Mouse (Mus musculus): ENCODE results near the gene Olfr373. TPM values are rescaled to one million over a fixed set of nuclear protein-coding genes. Genes with fewer than 3 reads are reported as not detected.

Olfr373 gene
- polyA plus RNA-seq (2014; fragmentation: Illumina TruSeq; extraction: RNeasy Lipid Tissue Mini Kit (QIAGEN cat#74804); ENCODE audit: low read depth, low replicate concordance) = not detected

GRCm38 (mm10) chr8:72082877-72083276 lies at the start of gene Olfr373:
Olfr373 (plus strand) TSS chr8:72083177.

DNA sequence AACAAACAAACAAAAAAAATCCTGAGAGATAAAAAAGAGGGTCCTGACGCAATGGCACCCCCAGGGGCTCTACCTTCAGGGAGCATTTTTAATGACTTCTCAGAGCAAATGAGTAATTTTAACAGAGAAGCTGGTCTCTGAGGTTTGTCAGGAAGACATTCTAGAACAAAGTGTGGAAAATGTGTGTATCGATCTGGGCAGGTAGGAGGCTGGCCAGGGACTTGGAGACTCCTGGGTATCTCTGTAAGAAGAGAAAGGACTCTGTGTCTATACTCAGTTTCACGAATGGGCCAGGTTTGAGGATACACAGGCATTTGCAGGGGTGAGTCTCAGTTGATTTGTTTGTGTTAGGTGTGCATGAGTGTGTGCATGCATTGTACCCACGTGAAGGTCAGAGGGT lies 42.1 kb upstream of the Olfr373 start, which contains the start of gene Olfr372:
Gene Olfr372 (plus strand): TSS at position 301 of the 400 bp plus-strand sequence.

GRCm38 (mm10) chr8:72106740-72107139 lies 23.8 kb downstream of the Olfr373 start, which contains the start of gene Olfr374:
Olfr374 (plus strand) TSS chr8:72107040.

DNA sequence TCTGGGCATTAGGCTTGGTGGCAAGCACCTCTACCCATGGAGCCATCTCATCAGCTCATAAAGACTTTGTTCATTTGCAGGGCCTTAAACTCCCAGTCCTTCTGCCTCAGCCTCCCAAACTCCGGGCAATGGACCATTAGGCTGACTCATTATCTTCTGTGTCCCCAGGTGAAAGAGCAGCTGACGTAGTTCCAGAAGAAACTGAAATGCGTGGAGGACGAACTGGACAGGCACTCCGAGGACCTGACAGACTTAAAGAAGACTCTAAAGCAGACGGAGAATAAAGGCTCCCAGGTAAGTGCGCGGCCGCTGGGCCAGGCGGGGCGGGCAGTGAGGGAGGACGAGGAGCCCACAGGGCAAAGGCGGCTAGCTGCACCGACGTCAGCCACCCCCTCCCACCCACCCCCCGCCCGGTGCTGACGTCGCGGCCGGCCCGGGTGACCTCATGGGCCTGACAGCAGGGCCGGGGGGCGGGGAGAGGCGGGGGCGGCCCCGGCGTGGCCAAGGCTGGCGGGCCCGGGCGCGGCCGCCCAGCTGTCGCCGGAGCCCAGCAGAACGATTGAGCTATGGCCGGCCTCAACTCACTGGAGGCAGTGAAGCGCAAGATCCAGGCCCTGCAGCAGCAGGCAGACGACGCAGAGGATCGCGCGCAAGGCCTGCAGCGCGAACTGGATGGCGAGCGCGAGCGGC lies 51.9 kb downstream of the Olfr373 start, which contains the start of gene Tpm4:
Gene Tpm4 (plus strand): TSS at position 220 of the 690 bp plus-strand sequence.

Other genes starting within 250 kb of the Olfr373 start
- gene Zfp709, start 201.2 kb upstream of the Olfr373 start, polyA plus RNA-seq (2014; fragmentation: Illumina TruSeq; extraction: RNeasy Lipid Tissue Mini Kit (QIAGEN cat#74804); ENCODE audit: low read depth, low replicate concordance) = 5.7 TPM
- gene Zfp882, start 174.6 kb upstream of the Olfr373 start, polyA plus RNA-seq (2014; fragmentation: Illumina TruSeq; extraction: RNeasy Lipid Tissue Mini Kit (QIAGEN cat#74804); ENCODE audit: low read depth, low replicate concordance) = 3.5 TPM
- gene Zfp617, start 174.5 kb upstream of the Olfr373 start, polyA plus RNA-seq (2014; fragmentation: Illumina TruSeq; extraction: RNeasy Lipid Tissue Mini Kit (QIAGEN cat#74804); ENCODE audit: low read depth, low replicate concordance) = 43.0 TPM
- gene Zfp961, start 132.1 kb upstream of the Olfr373 start, polyA plus RNA-seq (2014; fragmentation: Illumina TruSeq; extraction: RNeasy Lipid Tissue Mini Kit (QIAGEN cat#74804); ENCODE audit: low read depth, low replicate concordance) = 21.4 TPM
- gene Cyp4f18, start 73.6 kb upstream of the Olfr373 start, polyA plus RNA-seq (2014; fragmentation: Illumina TruSeq; extraction: RNeasy Lipid Tissue Mini Kit (QIAGEN cat#74804); ENCODE audit: low read depth, low replicate concordance) = not detected
- gene Olfr372, start 42.0 kb upstream of the Olfr373 start, polyA plus RNA-seq (2014; fragmentation: Illumina TruSeq; extraction: RNeasy Lipid Tissue Mini Kit (QIAGEN cat#74804); ENCODE audit: low read depth, low replicate concordance) = not detected
- gene Olfr374, start 23.9 kb downstream of the Olfr373 start, polyA plus RNA-seq (2014; fragmentation: Illumina TruSeq; extraction: RNeasy Lipid Tissue Mini Kit (QIAGEN cat#74804); ENCODE audit: low read depth, low replicate concordance) = not detected
- 41.8 TPM for gene Tpm4, start 51.8 kb downstream of the Olfr373 start, polyA plus RNA-seq (2014; fragmentation: Illumina TruSeq; extraction: RNeasy Lipid Tissue Mini Kit (QIAGEN cat#74804); ENCODE audit: low read depth, low replicate concordance)
- 48.6 TPM for gene Rab8a, start 78.0 kb downstream of the Olfr373 start, polyA plus RNA-seq (2014; fragmentation: Illumina TruSeq; extraction: RNeasy Lipid Tissue Mini Kit (QIAGEN cat#74804); ENCODE audit: low read depth, low replicate concordance)
- gene Hsh2d, start 106.5 kb downstream of the Olfr373 start, polyA plus RNA-seq (2014; fragmentation: Illumina TruSeq; extraction: RNeasy Lipid Tissue Mini Kit (QIAGEN cat#74804); ENCODE audit: low read depth, low replicate concordance) = not detected
- 2.5 TPM for gene Cib3, start 129.7 kb downstream of the Olfr373 start, polyA plus RNA-seq (2014; fragmentation: Illumina TruSeq; extraction: RNeasy Lipid Tissue Mini Kit (QIAGEN cat#74804); ENCODE audit: low read depth, low replicate concordance)
- not detected for gene Gm11034, start 130.5 kb downstream of the Olfr373 start, polyA plus RNA-seq (2014; fragmentation: Illumina TruSeq; extraction: RNeasy Lipid Tissue Mini Kit (QIAGEN cat#74804); ENCODE audit: low read depth, low replicate concordance)
- gene Fam32a, start 136.6 kb downstream of the Olfr373 start, polyA plus RNA-seq (2014; fragmentation: Illumina TruSeq; extraction: RNeasy Lipid Tissue Mini Kit (QIAGEN cat#74804); ENCODE audit: low read depth, low replicate concordance) = 15.1 TPM
- gene Ap1m1, start 156.8 kb downstream of the Olfr373 start, polyA plus RNA-seq (2014; fragmentation: Illumina TruSeq; extraction: RNeasy Lipid Tissue Mini Kit (QIAGEN cat#74804); ENCODE audit: low read depth, low replicate concordance) = 11.5 TPM
- not detected for gene Gm10282, start 222.1 kb downstream of the Olfr373 start, polyA plus RNA-seq (2014; fragmentation: Illumina TruSeq; extraction: RNeasy Lipid Tissue Mini Kit (QIAGEN cat#74804); ENCODE audit: low read depth, low replicate concordance)
- gene Klf2, start 235.9 kb downstream of the Olfr373 start, polyA plus RNA-seq (2014; fragmentation: Illumina TruSeq; extraction: RNeasy Lipid Tissue Mini Kit (QIAGEN cat#74804); ENCODE audit: low read depth, low replicate concordance) = 2.3 TPM

Data from liver, adult 10 weeks (tissue).